Mouse (Mus musculus) lung, embryonic 14.5 days (tissue): ENCODE measurements around the gene Abhd17c. TPM values are rescaled to one million over a fixed set of nuclear protein-coding genes. Genes with fewer than 3 reads are reported as not detected.
A peak's percentile ranks its signal among the peaks of the same experiment; 100 is the strongest.

Experiments used
- ATAC-seq: fragments of 200-750 bp; cut with Nextera tagmentation; 2 replicates; pipeline ENCODE4 v1.8.0; 2017; ENCODE audit warnings: mild to moderate bottlenecking, moderate TSS enrichment, moderate library complexity; ENCODE audit not compliant: insufficient read depth
- DNase-seq: peaks from one replicate; pipeline ENCODE4 v3.0.0-alpha.2; 2015
- H3K27ac ChIP-seq: fragments of 300-500 bp; sonication (generic); 2 replicates; pipeline ENCODE4 v1.5.1; 2014; ENCODE audit warnings: low read depth, mild to moderate bottlenecking, moderate library complexity
- H3K27me3 ChIP-seq: fragments of 300-500 bp; sonication (generic); 2 replicates; pipeline ENCODE4 v1.6.1; 2014; ENCODE audit warnings: low read length, control low read depth; ENCODE audit not compliant: insufficient read depth
- H3K36me3 ChIP-seq: fragments of 300-500 bp; sonication (generic); 2 replicates; pipeline ENCODE4 v1.6.1; 2014; ENCODE audit warnings: control low read depth; ENCODE audit not compliant: insufficient read depth
- H3K4me1 ChIP-seq: fragments of 300-500 bp; sonication (generic); 2 replicates; pipeline ENCODE4 v1.6.1; 2014; ENCODE audit warnings: antibody characterized with exemption, control low read depth; ENCODE audit not compliant: insufficient read depth
- H3K4me2 ChIP-seq: fragments of 300-500 bp; sonication (generic); 2 replicates; pipeline ENCODE4 v1.6.1; 2014; ENCODE audit warnings: mild to moderate bottlenecking
- H3K4me3 ChIP-seq: fragments of 300-500 bp; sonication (generic); 2 replicates; pipeline ENCODE4 v1.5.1; 2014; ENCODE audit warnings: low read depth, low read length
- H3K9ac ChIP-seq: fragments of 300-500 bp; sonication (generic); 2 replicates; pipeline ENCODE4 v1.6.1; 2014
- H3K9me3 ChIP-seq: fragments of 300-500 bp; sonication (generic); 2 replicates; pipeline ENCODE4 v1.6.1; 2016; ENCODE audit warnings: low read depth, low read length, control low read depth
- CTCF ChIP-seq: IDR thresholded peaks from 2 replicates; pipeline ENCODE4 v1.5.1; 2016; ENCODE audit warnings: antibody characterized with exemption, low read depth
- WGBS: fragments of 180-500 bp; shearing (Covaris S2); extraction: QIAGEN DNeasy Blood & Tissue Kit; methylation state at CpG from one replicate; pipeline ENCODE4 v1.1.7; 2014; 5-methylcytosine and 5-hydroxymethylcytosine counted together
- polyA plus RNA-seq: library from polyadenylated mRNA; unstranded; fragments of >200 nt; fragmentation: Nextera tagmentation; extraction: Ambion mirVana; gene quantifications from 2 replicates; pipeline ENCODE4 v1.2.1, GENCODE M21; 2014

The Abhd17c gene
- polyA plus RNA-seq, 1 experiment from 2014 or later: 87.8 TPM

GRCm38 (mm10) chr7:84142736-84143473, 8.8 kb downstream of the Abhd17c start:
- no peak overlapping the region for H3K4me2 ChIP-seq
- no peak overlapping the region for H3K9ac ChIP-seq
- no peak for TF ChIP-seq CTCF
- no peak overlapping the region for H3K27ac ChIP-seq
- H3K4me1 ChIP-seq: peaks cover 40% of the 10 kb centered on the region
- DNase-seq (peak; percentile 34), ATAC-seq (no peak)
- 0 out of 2 replicates have a peak, but pooled peaks cover 2% of the 10 kb centered on the region for H3K36me3 ChIP-seq
- no peak overlapping the region for H3K4me3 ChIP-seq
- H3K27me3 ChIP-seq: no peaks in the 10 kb centered on the region
- WGBS: 49% methylated on average over 7 of the region's 7 CpGs
- no peaks in the 10 kb centered on the region for H3K9me3 ChIP-seq

- H3K4me1 ChIP-seq: peaks cover 42% of the 10 kb centered on the region
- no peaks in the 10 kb centered on the region for H3K9me3 ChIP-seq
- 70% methylated on average over 4 of the region's 4 CpGs for WGBS
- DNase-seq (no peak), ATAC-seq (no peak)
- H3K27ac ChIP-seq: no peak overlapping the region
- no peaks in the 10 kb centered on the region for H3K27me3 ChIP-seq
- 0 out of 2 replicates have a peak, but pooled peaks cover 2% of the 10 kb centered on the region for H3K36me3 ChIP-seq
- H3K9ac ChIP-seq: no peak overlapping the region
- no peak overlapping the region for H3K4me3 ChIP-seq
- no peak overlapping the region for H3K4me2 ChIP-seq
- no peak for TF ChIP-seq CTCF
Measured at GRCm38 (mm10) chr7:84142196-84142595, 9.5 kb downstream of the Abhd17c start.

- H3K27me3 ChIP-seq: no peaks in the 10 kb centered on the region
- no peak for ATAC-seq
- 40% methylated on average over 4 of the region's 4 CpGs for WGBS
- H3K4me1 ChIP-seq: peaks cover 47% of the 10 kb centered on the region
- H3K9ac ChIP-seq: no peak overlapping the region
- H3K9me3 ChIP-seq: no peaks in the 10 kb centered on the region
- no peak overlapping the region for H3K4me2 ChIP-seq
- H3K4me3 ChIP-seq: no peak overlapping the region
- TF ChIP-seq CTCF: no peak
- DNase-seq: peak; percentile 61
- no peaks in the 10 kb centered on the region for H3K36me3 ChIP-seq
- H3K27ac ChIP-seq: no peak overlapping the region
Measured at GRCm38 (mm10) chr7:84139566-84139965, 12.1 kb downstream of the Abhd17c start.

- H3K9ac ChIP-seq: no peak overlapping the region
- H3K27me3 ChIP-seq: no peaks in the 10 kb centered on the region
- H3K27ac ChIP-seq: no peak overlapping the region
- peaks cover 45% of the 10 kb centered on the region for H3K4me1 ChIP-seq
- no peak overlapping the region for H3K4me2 ChIP-seq
- no peaks in the 10 kb centered on the region for H3K36me3 ChIP-seq
- H3K9me3 ChIP-seq: no peaks in the 10 kb centered on the region
- H3K4me3 ChIP-seq: no peak overlapping the region
- TF ChIP-seq CTCF: no peak
- ATAC-seq (0 out of 2 replicates have a peak, but pooled peaks have one; percentile 13), DNase-seq (no peak)
- 62% methylated on average over 4 of the region's 4 CpGs for WGBS
Measured at GRCm38 (mm10) chr7:84138731-84139130, 13.0 kb downstream of the Abhd17c start.

GRCm38 (mm10) chr7:84137779-84138178, 13.9 kb downstream of the Abhd17c start:
- Histone ChIP-seq H3K9ac (no peak overlapping the region), H3K27ac (no peak overlapping the region), H3K4me1 (peaks cover 48% of the 10 kb centered on the region), H3K36me3 (no peaks in the 10 kb centered on the region), H3K4me3 (no peak overlapping the region), H3K9me3 (no peaks in the 10 kb centered on the region), H3K27me3 (no peaks in the 10 kb centered on the region), H3K4me2 (no peak overlapping the region)
- DNase-seq (no peak), ATAC-seq (no peak)
- no peak for TF ChIP-seq CTCF
- 65% methylated on average over 3 of the region's 3 CpGs for WGBS

GRCm38 (mm10) chr7:84135799-84136700, 15.6 kb downstream of the Abhd17c start:
- no peaks in the 10 kb centered on the region for H3K36me3 ChIP-seq
- TF ChIP-seq CTCF: no peak
- DNase-seq: no peak
- peaks cover 43% of the 10 kb centered on the region for H3K4me1 ChIP-seq
- no peak overlapping the region for H3K4me3 ChIP-seq
- no peaks in the 10 kb centered on the region for H3K27me3 ChIP-seq
- H3K4me2 ChIP-seq: no peak overlapping the region
- no peaks in the 10 kb centered on the region for H3K9me3 ChIP-seq
- WGBS: 36% methylated on average over 4 of the region's 4 CpGs
- no peak overlapping the region for H3K9ac ChIP-seq
- H3K27ac ChIP-seq: no peak overlapping the region
- ATAC-seq: no peak

GRCm38 (mm10) chr7:84132704-84133103, 19.0 kb downstream of the Abhd17c start:
- Histone ChIP-seq H3K27me3 (no peaks in the 10 kb centered on the region), H3K9me3 (no peaks in the 10 kb centered on the region), H3K4me3 (no peak overlapping the region), H3K27ac (no peak overlapping the region), H3K4me2 (no peak overlapping the region), H3K9ac (no peak overlapping the region), H3K36me3 (no peaks in the 10 kb centered on the region), H3K4me1 (peaks cover 45% of the 10 kb centered on the region)
- peak; percentile 57; the same call in 1 of the 2 replicates for ATAC-seq
- DNase-seq: peak; percentile 92
- TF ChIP-seq CTCF: no peak
- WGBS: 18% methylated on average over 1 of the region's 1 CpGs
